Mouse (Mus musculus): ENCODE results near the gene Etv3. TPM values are rescaled to one million over a fixed set of nuclear protein-coding genes. Genes with fewer than 3 reads are reported as not detected.

Etv3 gene
- polyA plus RNA-seq, 1 experiment from 2014 or later, result 7.7 TPM

DNA sequence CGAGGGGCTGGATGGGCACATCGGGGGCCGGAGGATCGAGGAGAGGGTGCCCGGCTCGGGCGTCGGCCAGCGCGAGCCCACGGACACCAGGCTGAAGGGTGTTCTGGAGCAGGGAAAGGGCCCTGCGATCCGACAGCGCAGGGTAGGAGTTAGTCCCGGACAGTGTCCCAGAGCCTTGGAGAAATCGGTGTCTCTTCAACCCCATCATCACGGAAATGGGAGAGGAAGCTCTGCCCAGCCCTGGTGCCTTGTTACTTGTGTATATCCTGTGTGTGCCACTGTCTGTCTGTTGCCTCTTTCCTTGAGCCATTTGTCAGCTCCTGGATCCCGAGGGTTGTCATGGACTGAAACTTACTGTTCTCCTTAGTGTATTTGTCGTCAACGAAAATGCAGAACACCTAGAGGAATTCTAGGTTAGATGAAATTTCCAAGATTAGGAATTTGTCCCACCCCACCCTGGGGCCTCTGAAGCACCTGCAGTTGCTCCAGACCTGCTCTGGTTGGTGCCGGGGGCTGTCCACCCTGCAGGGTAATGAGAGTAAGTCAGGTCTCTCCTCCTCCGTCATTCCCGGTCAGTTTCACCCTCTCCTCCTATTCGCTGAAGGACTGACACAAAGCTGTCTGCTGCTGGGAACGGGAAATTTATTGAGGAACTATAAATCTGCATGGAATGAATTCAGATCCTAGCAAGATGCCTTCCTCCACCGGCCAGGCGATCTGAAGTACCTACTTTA is 797 bp downstream of the Etv3 start:
- peak; percentile 47; the same call in 1 of the 2 replicates for ATAC-seq (replicated peaks; ENCODE audit: insufficient number of reproducible peaks, low FRiP score, low TSS enrichment)
- 8% methylated on average over 27 of the region's 27 CpGs for WGBS (ENCODE audit: insufficient replicate concordance)

DNA sequence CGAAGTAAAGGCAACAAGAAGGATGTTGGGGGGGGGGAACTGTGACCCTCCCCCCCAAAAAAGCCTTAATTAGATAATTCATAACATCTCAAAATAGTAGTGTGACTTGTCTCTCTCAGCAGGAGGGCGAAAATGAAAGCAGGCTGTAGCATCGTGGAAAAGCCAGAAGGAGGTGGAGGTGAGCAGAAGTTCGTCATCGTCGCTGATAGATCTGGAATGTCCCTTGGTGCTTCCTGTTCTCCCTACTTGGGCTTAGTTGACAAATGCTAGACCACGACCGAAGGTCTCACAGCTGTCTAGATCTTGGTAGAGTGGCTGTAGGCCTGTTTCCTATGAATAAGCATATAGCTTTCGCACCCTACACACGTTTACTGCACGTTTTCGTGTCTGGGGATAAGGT is 1.9 kb downstream of the Etv3 start:
- Histone ChIP-seq H3K9ac (ENCODE audit: low read depth, low read length) (no peak overlapping the region), H3K9me3 (replicated peaks; ENCODE audit: control insufficient read depth, low read length) (no peaks in the 10 kb centered on the region), H3K4me1 (ENCODE audit: control insufficient read depth, insufficient read depth, low read length) (peaks cover 15% of the 10 kb centered on the region), H3K27ac (ENCODE audit: low read depth, low read length) (no peak overlapping the region), H3K4me3 (ENCODE audit: low read depth, low read length) (no peak overlapping the region), H3K4me2 (no peak overlapping the region), H3K27me3 (ENCODE audit: control insufficient read depth, insufficient read depth, low read length) (no peaks in the 10 kb centered on the region), H3K36me3 (ENCODE audit: control insufficient read depth, insufficient read depth, low read length) (peaks cover 15% of the 10 kb centered on the region; the same call in 1 of the 2 replicates)
- WGBS (ENCODE audit: insufficient replicate concordance), result 72% methylated on average over 12 of the region's 12 CpGs
- no peak for ATAC-seq (replicated peaks; ENCODE audit: insufficient number of reproducible peaks, low FRiP score, low TSS enrichment)

More for the DNA sequence above, 797 bp downstream of the Etv3 start:
- Histone ChIP-seq H3K4me3 (ENCODE audit: low read depth, low read length) (peak overlapping the region; percentile 94), H3K27ac (ENCODE audit: low read depth, low read length) (peak overlapping the region; percentile 91), H3K4me1 (ENCODE audit: control insufficient read depth, insufficient read depth, low read length) (peaks cover 15% of the 10 kb centered on the region), H3K36me3 (ENCODE audit: control insufficient read depth, insufficient read depth, low read length) (peaks cover 15% of the 10 kb centered on the region; the same call in 1 of the 2 replicates), H3K9ac (ENCODE audit: low read depth, low read length) (peak overlapping the region; percentile 99), H3K27me3 (ENCODE audit: control insufficient read depth, insufficient read depth, low read length) (no peaks in the 10 kb centered on the region), H3K9me3 (replicated peaks; ENCODE audit: control insufficient read depth, low read length) (no peaks in the 10 kb centered on the region), H3K4me2 (peak overlapping the region; percentile 91)

DNA sequence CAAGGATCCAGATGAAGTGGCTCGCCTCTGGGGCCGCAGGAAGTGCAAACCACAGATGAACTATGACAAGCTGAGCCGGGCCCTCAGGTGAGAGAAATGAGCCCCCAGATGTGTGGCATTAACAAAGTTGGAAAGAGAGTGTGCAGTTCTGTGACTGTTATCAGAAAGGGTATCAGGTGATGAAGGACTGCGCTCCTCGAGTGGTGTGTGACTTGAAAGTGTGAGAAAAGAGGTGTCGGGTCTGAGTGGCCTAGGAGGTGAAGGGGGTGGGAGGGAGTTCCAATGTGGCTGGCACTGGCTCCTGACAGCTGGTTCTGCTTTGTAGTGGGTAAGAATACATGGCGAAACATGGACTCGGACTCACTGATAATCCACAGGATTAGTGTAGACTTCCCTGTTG is 2.8 kb downstream of the Etv3 start:
- H3K4me3 ChIP-seq (ENCODE audit: low read depth, low read length), result no peak overlapping the region
- H3K4me2 ChIP-seq, result no peak overlapping the region
- H3K27ac ChIP-seq (ENCODE audit: low read depth, low read length), result no peak overlapping the region
- WGBS (ENCODE audit: insufficient replicate concordance), result 45% methylated on average over 8 of the region's 8 CpGs
- ATAC-seq (replicated peaks; ENCODE audit: insufficient number of reproducible peaks, low FRiP score, low TSS enrichment), result no peak
- no peaks in the 10 kb centered on the region for H3K27me3 ChIP-seq (ENCODE audit: control insufficient read depth, insufficient read depth, low read length)
- H3K4me1 ChIP-seq (ENCODE audit: control insufficient read depth, insufficient read depth, low read length), result peaks cover 15% of the 10 kb centered on the region
- no peaks in the 10 kb centered on the region for H3K9me3 ChIP-seq (replicated peaks; ENCODE audit: control insufficient read depth, low read length)
- H3K9ac ChIP-seq (ENCODE audit: low read depth, low read length), result no peak overlapping the region
- H3K36me3 ChIP-seq (ENCODE audit: control insufficient read depth, insufficient read depth, low read length), result peaks cover 18% of the 10 kb centered on the region; the same call in 1 of the 2 replicates

DNA sequence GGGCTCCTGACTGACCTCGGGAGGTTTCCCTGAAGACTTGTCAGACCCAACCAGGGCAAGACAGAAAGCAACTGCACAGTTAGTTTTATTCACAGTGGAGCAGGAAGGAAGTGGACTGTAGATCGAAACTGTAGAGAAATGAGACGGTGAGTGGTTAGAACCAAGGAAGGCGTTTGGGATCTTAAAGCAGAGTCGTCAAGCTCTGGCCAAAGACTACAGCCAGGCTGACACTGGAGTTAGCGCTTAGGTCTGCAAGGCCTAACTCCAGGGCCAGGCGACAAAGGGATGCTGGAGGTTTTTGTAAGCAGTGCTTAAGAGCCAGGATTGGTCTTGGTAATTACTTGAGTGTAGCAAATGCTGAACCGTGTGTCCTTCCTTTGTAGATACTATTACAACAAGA is 3.6 kb downstream of the Etv3 start:
- no peaks in the 10 kb centered on the region for H3K27me3 ChIP-seq (ENCODE audit: control insufficient read depth, insufficient read depth, low read length)
- peaks cover 22% of the 10 kb centered on the region; the same call in 1 of the 2 replicates for H3K36me3 ChIP-seq (ENCODE audit: control insufficient read depth, insufficient read depth, low read length)

DNA sequence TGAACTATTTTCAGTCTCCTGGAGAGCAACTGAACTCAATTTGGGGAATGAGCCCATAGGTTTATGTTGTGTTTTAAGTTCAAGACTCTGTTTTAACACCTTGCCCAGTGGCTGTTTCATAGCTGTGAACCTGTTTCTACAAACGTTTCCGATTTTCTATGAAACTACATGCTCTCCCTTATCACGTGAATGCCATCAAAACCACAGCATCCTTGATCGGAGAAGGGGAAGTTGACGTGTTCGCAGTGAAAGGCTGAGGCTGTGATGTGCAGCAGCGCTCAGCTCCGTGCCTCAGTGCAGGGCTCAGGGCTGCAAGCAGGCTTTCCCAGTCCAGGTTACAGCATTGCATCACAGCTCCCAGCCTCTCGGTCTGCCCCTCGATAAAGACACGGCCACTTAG is 4.4 kb downstream of the Etv3 start:
- Histone ChIP-seq H3K27ac (ENCODE audit: low read depth, low read length) (no peak overlapping the region), H3K4me1 (ENCODE audit: control insufficient read depth, insufficient read depth, low read length) (peaks cover 15% of the 10 kb centered on the region), H3K4me2 (no peak overlapping the region), H3K9me3 (replicated peaks; ENCODE audit: control insufficient read depth, low read length) (no peaks in the 10 kb centered on the region), H3K27me3 (ENCODE audit: control insufficient read depth, insufficient read depth, low read length) (no peaks in the 10 kb centered on the region), H3K4me3 (ENCODE audit: low read depth, low read length) (no peak overlapping the region), H3K9ac (ENCODE audit: low read depth, low read length) (no peak overlapping the region), H3K36me3 (ENCODE audit: control insufficient read depth, insufficient read depth, low read length) (peaks cover 22% of the 10 kb centered on the region; the same call in 1 of the 2 replicates)
- WGBS (ENCODE audit: insufficient replicate concordance), result 88% methylated on average over 11 of the region's 11 CpGs
- ATAC-seq (replicated peaks; ENCODE audit: insufficient number of reproducible peaks, low FRiP score, low TSS enrichment), result no peak

More for the DNA sequence above, 3.6 kb downstream of the Etv3 start:
- Histone ChIP-seq H3K9me3 (replicated peaks; ENCODE audit: control insufficient read depth, low read length) (no peaks in the 10 kb centered on the region), H3K4me3 (ENCODE audit: low read depth, low read length) (no peak overlapping the region), H3K4me1 (ENCODE audit: control insufficient read depth, insufficient read depth, low read length) (peaks cover 15% of the 10 kb centered on the region), H3K27ac (ENCODE audit: low read depth, low read length) (no peak overlapping the region), H3K9ac (ENCODE audit: low read depth, low read length) (no peak overlapping the region), H3K4me2 (no peak overlapping the region)
- 90% methylated on average over 8 of the region's 8 CpGs for WGBS (ENCODE audit: insufficient replicate concordance)
- ATAC-seq (replicated peaks; ENCODE audit: insufficient number of reproducible peaks, low FRiP score, low TSS enrichment), result no peak

DNA sequence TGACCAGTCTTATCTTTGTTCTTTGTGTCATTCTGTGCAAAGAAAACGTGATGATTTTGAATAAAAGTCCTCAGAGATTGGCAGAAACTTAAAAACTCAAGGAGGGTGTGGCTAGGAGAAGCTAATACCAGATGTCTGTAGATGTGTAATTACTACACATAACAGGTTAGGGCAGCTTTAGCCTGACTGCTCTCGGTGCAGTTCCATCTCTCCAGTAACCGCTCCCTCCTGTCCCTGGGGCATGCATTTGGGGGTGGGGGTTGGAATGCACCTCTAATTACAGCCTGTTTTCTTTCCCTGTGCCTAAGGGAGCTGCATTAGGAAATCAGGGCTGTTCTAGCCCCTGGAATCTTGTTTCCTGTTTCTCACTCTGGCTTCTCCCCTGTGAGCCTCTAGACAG is 5.0 kb downstream of the Etv3 start:
- Histone ChIP-seq H3K27me3 (ENCODE audit: control insufficient read depth, insufficient read depth, low read length) (no peaks in the 10 kb centered on the region), H3K9ac (ENCODE audit: low read depth, low read length) (no peak overlapping the region), H3K27ac (ENCODE audit: low read depth, low read length) (no peak overlapping the region), H3K4me1 (ENCODE audit: control insufficient read depth, insufficient read depth, low read length) (peaks cover 15% of the 10 kb centered on the region), H3K4me3 (ENCODE audit: low read depth, low read length) (no peak overlapping the region), H3K9me3 (replicated peaks; ENCODE audit: control insufficient read depth, low read length) (no peaks in the 10 kb centered on the region), H3K36me3 (ENCODE audit: control insufficient read depth, insufficient read depth, low read length) (peaks cover 22% of the 10 kb centered on the region; the same call in 1 of the 2 replicates), H3K4me2 (no peak overlapping the region)
- WGBS (ENCODE audit: insufficient replicate concordance), result 93% methylated on average over 3 of the region's 3 CpGs
- no peak for ATAC-seq (replicated peaks; ENCODE audit: insufficient number of reproducible peaks, low FRiP score, low TSS enrichment)

DNA sequence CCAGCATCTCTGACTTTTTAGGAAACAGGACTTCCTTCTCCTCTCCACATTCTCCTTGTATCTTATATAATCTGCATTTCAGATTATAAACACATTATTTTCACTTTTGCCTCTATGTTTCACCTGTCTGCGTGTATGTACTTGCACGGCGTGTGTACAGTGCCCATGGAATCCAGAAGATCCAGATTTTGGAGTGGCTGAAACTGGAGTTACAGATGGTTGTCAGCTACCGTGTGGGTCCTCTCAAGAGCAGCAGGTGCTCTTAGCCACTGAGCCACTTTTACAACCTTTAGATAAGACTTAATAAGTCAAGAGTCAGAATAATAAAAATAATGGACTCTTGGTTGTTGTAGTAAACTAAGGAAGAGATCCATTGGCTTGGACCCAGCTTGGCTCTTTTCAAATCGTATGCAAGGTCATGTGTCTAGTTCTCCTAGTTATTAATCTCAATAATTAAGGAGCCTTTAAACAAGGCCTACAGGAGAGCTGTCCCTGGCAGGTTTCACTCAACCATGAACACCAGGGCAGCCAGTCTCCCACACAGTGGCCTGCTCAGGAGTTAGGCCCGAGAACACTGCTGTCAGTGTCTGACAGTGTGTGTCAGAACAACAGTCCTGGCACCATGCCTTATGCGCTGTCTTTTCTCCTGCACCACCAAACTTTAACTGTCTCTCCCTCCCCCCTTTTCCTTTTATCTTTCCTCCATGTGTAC is 8.6 kb downstream of the Etv3 start:
- no peak overlapping the region for H3K4me3 ChIP-seq (ENCODE audit: low read depth, low read length)
- no peaks in the 10 kb centered on the region for H3K27me3 ChIP-seq (ENCODE audit: control insufficient read depth, insufficient read depth, low read length)
- H3K4me1 ChIP-seq (ENCODE audit: control insufficient read depth, insufficient read depth, low read length), result peaks cover 22% of the 10 kb centered on the region
- peaks cover 36% of the 10 kb centered on the region for H3K36me3 ChIP-seq (ENCODE audit: control insufficient read depth, insufficient read depth, low read length)
- no peaks in the 10 kb centered on the region for H3K9me3 ChIP-seq (replicated peaks; ENCODE audit: control insufficient read depth, low read length)
- ATAC-seq (replicated peaks; ENCODE audit: insufficient number of reproducible peaks, low FRiP score, low TSS enrichment), result no peak
- 85% methylated on average over 7 of the region's 7 CpGs for WGBS (ENCODE audit: insufficient replicate concordance)
- H3K4me2 ChIP-seq, result no peak overlapping the region
- H3K27ac ChIP-seq (ENCODE audit: low read depth, low read length), result no peak overlapping the region
- H3K9ac ChIP-seq (ENCODE audit: low read depth, low read length), result no peak overlapping the region

DNA sequence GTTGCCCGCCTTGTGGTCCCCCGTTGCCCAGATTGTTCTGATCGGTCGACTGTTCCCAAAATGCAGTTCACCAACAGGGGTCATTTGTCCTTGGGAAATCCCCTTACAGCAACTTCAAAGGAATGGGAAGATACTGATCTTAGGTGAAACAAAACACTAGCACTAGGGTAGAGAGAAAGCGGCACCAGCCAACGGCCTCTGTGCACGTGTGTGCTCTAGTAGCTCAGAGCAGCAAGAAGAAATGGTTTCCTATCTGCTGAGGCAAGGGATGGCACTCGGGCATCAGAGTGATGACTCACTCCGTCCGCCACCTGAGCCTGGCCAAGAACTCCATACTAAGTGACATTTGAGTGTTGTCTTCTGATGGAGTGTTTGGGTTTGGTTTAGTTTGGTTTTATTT is 12.8 kb downstream of the Etv3 start:
- peaks cover 22% of the 10 kb centered on the region for H3K36me3 ChIP-seq (ENCODE audit: control insufficient read depth, insufficient read depth, low read length)
- 50% methylated on average over 10 of the region's 10 CpGs for WGBS (ENCODE audit: insufficient replicate concordance)
- H3K9ac ChIP-seq (ENCODE audit: low read depth, low read length), result no peak overlapping the region
- peak overlapping the region; percentile 24; the same call in 1 of the 2 replicates for H3K4me2 ChIP-seq
- no peaks in the 10 kb centered on the region for H3K27me3 ChIP-seq (ENCODE audit: control insufficient read depth, insufficient read depth, low read length)
- H3K27ac ChIP-seq (ENCODE audit: low read depth, low read length), result 0 out of 2 replicates have a peak overlapping the region, but pooled peaks have one; percentile 15
- ATAC-seq (replicated peaks; ENCODE audit: insufficient number of reproducible peaks, low FRiP score, low TSS enrichment), result no peak
- H3K4me3 ChIP-seq (ENCODE audit: low read depth, low read length), result no peak overlapping the region
- H3K4me1 ChIP-seq (ENCODE audit: control insufficient read depth, insufficient read depth, low read length), result peaks cover 52% of the 10 kb centered on the region
- no peaks in the 10 kb centered on the region for H3K9me3 ChIP-seq (replicated peaks; ENCODE audit: control insufficient read depth, low read length)

All from heart, embryonic 11.5 days (tissue).